Mouse (Mus musculus): Measurements from ENCODE around the gene 9430038I01Rik.

Gene 9430038I01Rik

DNA sequence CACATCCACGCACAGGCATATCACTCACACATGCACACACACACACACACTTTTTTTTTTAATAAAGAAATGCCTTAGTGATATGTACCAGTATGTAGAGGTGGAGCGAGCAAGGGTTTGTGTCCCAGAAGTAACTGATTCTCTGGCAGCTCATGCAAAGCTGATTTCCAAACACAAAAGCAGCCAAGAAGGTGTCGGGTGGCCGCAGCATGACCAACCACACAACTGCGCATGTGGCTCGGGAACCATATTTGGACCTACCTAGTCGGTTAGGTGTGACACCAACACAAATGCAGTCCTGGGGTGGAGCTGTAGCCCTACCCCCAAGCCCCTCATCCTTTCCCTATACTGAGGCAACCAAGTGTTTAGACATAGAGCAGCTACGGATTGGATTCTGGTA, 45.5 kb downstream of the 9430038I01Rik start:
- no peak for DNase-seq

DNA sequence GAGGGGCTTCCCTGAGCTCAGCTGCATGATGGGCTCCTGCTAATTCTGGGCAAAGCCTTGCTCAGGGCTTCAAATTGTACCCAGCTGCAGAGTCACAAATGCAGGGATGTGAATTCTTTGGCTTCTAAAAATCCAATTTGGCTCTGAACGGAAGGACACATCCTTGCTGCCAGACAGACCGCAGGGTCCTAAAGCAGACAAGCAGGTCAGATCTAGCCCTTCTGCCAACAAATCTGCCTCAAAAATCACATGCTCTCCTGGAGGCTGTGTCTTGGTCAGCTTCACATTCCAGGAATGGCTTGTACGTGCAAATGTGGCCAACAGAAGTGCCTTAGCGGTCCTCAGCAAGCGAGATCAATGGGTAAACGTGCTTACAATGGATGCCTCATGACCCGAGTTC, 46.0 kb downstream of the 9430038I01Rik start:
- no peak for DNase-seq

DNA sequence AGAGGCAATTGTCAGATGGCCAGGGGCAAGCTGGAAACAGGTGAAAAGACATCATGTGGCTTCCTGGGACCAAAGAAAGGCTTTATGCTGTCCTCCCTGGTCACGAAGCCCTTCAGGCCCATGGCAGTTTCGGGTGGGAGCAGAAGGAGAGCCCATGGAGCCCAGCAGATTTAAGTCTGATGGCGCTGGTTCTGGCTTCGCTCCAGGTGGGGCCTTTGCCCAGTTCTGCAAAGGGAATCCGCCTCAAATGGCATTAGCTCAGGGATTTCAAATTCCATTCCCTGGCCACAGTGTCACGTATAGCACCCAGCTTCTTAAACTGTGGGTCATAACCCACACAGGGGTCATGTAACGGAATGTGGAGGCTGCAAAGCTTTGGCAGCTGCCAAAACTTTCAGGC, 63.7 kb downstream of the 9430038I01Rik start:
- DNase-seq: peak; percentile 8

DNA sequence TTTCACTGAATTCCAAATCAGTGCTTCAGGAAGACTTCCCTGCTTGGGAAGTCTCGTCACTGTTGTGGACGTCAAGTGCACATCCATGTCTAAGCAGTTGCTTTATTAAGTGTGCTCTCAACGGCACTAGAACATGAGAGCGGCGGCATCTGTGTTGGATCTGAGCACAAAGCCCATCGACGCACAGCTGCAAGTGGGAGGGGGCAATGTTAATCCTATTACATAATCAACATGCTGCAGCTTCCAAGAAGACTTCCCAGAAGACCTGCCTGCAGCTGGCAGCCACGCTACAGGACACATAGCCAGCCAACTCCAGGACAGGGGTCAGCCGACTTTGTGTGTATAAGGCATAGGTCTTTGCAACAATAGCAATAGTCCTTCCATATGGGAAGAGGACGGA, 64.5 kb downstream of the 9430038I01Rik start:
- DNase-seq: no peak

DNA sequence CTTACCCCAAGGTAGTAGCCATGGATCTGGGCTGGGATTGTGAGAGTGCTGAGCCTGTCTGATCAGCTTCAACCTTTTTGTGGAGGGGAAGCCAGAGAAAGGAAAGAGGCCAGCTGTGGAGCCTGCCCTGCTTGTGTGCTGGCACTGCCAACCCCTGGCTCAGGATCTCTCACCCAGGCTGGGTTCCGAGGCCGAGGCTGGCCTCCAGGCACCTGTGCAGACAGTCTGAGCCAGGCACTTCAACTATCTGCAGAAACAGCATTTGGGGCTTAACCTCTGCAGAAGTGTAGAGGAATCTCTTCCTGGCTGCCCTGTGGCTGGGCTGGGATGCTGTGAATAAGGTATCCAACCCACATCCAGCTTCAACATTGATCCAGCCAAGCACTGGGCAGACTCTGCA, 76.6 kb downstream of the 9430038I01Rik start:
- no peak for DNase-seq
